Mouse (Mus musculus) retina, postnatal 1 day (tissue): Measurements from ENCODE around the gene Commd4.

Experiments used
- DNase-seq: peaks from one replicate; pipeline ENCODE4 v3.0.0-alpha.2; 2012

The Commd4 gene

DNA sequence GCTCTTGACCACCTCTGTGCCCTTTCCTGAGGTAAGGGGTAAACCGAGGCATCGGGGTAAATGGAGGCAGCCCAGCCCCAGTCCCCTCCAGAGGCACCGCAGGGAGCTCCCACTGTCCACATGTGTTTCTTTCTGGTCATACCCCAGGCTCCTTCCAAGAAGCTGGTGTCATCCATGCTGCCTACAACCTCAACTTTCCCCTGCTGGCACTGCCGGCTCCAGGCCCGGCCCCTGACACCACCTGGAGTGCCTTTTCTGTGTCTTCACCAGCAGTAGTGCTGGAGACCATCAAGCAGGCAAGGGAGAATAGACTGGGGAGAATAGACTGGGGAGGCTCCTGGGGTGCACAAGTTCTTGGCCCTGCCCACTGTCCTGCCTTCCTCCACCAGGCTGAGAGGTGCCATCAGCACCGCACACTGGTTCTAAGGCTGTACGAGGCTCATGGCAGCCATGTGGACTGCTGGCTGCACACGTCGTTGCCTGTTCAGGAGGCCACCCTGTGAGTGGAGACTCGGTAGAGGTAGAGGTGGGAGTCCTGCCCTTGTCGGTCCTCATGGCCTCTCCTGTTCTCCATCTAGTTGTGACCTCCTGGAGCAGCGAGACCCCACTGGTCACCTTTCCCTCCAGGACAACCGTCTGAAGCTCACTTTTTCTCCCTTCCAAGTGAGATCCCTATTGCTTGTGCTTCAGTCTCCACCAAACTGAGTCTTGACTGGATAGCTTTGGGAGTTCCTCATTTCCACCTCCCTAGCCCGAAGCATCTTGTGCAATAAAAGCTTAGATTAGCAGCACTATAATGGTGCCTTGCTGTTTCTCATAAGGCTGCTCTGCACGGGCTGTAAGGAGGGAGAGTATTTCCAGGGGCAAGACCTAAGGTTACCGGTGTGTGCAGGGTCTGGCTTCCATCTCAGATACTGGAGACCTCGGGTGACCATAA lies 16.4 kb downstream of the Commd4 start:
- DNase-seq, result no peak

DNA sequence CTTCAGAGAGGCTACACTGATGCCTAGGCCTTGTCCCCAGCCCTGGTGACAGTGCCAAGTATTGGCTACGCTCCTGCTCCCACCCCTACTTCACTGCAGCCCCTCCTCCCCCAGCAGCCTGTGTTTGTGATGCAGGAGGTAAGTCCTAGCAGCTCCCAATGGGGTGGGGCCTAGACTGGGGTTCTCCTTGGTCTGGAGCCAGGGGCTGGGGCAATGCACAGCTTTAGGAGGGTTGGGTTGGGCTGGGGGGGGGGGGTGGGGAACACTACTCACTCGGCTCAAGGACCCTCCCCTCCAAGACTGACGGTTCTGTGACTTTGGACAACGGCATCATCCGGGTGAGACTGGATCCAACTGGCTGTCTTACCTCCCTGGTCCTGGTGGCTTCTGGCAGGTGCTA lies 18.6 kb downstream of the Commd4 start:
- no peak for DNase-seq

DNA sequence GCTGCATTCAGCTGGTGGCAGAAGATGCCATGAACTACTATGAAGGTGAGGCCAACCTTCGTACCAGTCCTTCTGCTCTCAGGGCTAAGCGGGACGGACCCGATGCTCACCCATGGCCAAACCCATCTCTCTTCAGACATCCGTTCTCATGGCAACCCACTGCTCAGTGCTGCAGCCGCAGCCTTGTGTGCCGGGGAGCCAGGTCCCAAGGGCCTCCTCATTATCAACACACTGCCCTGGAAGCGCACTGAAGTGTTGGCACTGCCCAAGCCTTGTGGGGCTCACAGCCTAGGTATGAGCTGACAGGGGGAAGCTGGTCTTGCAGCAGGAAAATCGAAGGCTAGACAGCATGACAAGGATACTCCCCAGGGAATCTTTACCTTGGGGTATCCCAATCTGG lies 19.0 kb downstream of the Commd4 start:
- DNase-seq, result no peak

DNA sequence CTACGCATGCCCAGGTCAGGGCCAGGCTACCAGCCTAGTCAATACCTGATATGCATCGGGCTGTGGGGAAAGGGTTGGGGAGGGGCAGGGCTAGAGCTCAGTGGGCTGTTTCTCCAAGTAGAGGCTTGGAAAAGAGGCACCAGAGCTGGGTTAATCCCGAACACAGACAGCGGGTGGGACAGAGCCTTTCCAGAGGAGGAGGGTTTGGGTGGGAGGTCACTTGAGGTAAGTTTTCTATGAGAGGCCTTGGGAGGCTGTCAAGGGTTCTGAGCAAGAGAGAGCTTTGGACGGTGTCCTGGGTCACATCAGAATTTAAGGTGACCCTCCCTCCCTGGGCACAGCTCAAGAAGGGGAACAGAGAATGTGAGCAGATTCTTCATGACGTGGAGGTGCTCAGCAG lies 19.6 kb downstream of the Commd4 start:
- DNase-seq, result no peak

DNA sequence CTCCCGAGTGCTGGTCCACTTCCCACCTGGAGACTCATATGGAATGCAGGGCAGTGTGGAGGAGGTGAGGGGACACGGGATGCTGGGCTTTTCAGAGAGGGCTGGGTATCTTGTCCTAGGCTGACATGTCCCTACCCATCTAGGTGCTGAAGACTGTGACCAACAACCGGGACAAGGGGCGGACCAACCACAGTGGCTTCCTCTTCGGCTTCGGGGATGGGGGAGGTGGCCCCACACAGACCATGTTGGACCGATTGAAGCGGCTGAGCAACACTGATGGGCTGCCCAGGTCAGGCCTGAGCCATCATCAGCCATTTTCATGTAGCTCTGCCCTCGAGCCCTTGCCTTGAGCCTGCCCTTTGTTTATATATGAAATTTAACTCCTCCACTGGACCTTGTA lies 20.4 kb downstream of the Commd4 start:
- DNase-seq, result no peak

DNA sequence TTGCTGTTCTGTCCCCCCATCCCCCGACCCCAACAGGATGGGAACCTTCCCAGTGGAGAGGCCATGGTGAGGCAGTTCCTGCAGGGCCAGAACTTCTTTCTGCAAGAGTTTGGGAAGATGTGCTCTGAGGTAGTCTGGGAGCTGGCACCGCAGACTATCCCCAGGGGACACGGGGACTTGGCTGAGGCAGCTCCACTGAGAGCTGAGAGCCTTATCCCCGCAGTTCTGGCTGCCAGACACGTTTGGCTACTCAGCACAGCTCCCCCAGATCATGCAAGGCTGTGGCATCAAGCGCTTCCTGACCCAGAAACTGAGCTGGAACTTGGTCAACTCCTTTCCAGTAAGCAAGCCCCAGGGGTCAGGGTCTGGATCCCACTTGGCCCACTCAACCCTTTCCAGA lies 20.9 kb downstream of the Commd4 start:
- no peak for DNase-seq

DNA sequence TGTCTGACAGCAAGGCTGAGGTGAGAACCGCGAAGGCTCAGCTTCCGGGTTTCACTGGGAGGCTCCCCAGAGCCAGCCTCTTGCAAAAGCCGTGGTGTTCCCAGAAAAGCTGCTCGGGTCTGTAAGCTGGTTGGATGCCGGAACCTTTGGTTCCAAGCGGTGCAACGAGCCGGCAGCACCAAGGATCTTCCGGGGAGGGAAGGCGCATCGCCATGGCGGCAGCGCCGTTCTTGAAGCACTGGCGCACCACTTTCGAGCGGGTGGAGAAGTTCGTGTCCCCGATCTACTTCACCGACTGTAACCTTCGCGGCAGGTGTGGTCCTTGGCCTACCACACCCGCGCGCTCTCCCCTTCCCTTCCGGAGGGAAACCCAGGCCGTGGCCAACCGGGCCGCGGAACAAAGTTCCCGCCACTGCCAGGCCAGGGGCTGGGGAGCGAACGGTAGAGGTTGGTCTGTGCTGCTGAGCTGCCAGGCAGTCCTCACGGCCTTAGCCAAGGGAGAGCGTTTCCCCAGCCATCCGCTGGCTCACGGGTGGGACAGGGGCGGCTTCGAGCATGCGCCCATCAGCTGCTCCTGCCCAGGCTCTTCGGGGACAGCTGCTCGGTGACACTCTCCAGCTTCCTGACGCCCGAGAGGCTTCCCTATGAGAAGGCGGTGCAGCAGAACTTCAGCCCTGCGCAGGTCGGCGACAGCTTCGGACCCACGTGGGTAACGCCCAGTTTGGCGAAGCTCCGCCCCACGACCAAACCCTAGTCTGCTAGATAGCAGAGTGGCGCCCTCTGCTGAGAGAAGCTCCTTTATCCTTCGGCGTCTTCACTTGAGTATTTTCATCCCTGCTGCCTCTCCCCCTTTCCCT lies 27.3 kb downstream of the Commd4 start, which contains the start of gene Man2c1:
Man2c1 (plus strand) TSS at position 114 of the 857 bp plus-strand sequence.
- peak; percentile 96 for DNase-seq

DNA sequence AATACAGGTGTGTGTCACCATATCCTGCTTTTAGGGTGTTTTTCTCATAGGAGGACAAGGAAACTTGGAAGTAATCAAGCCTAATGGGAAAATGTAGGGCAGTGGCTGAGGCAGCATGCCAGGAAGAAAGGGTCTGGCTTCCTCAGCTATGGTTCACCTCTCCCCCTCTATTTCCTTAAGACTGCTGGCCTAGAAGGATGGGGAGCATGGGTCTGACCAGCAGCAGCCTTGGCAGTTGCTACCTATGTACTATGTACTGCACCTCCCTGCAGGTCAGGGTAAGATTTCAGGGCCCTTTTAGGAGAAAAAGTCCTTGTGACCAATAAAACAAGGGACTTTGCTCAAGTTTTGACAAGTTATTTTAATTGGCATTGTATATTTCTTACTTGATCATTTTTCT lies 28.5 kb downstream of the Commd4 start:
- DNase-seq, result no peak

DNA sequence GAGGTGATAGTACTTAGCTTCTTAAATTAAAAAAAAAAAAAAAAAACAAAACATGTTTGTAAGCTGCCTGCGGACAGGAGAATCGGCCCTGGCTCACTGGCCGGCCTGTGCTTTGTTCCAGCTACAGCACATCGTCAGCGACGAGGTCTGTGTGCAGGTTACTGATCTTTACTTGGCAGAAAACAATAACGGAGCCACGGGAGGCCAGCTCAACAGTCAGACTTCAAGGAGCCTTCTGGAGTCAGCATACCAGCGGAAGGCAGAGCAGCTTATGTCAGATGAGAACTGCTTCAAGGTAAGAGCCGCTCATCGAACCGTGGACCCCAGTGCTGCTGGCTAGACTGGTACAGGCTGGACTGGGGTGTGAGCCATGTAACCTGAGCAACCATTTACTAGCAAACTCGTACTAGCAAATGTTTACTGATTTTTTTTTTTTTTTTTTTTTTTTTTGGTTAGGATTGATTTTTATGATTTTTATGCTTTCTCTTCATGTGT lies 40.8 kb downstream of the Commd4 start:
- no peak for DNase-seq
